Mouse (Mus musculus) limb, embryonic 13.5 days (tissue): ENCODE measurements around the gene Arsb. TPM values are rescaled to one million over a fixed set of nuclear protein-coding genes. Genes with fewer than 3 reads are reported as not detected.
"Not testable (repeated sequence)": the region's sequence is repeated elsewhere in the genome, so short reads cannot be mapped to it uniquely, and the experiment has no call there.

Source experiments
- ATAC-seq: fragments of 200-750 bp; cut with Nextera tagmentation; 2 replicates; pipeline ENCODE4 v1.8.0; 2017; ENCODE audit warnings: low read depth, moderate number of reproducible peaks, moderate TSS enrichment; ENCODE audit not compliant: low FRiP score
- H3K27ac ChIP-seq: fragments of 300-500 bp; sonication (generic); 2 replicates; pipeline ENCODE4 v1.5.1; 2015; ENCODE audit warnings: inconsistent platforms, mild to moderate bottlenecking, moderate library complexity
- H3K27me3 ChIP-seq: fragments of 300-500 bp; sonication (generic); 2 replicates; pipeline ENCODE4 v1.6.1; 2015; ENCODE audit warnings: mild to moderate bottlenecking, inconsistent platforms
- H3K36me3 ChIP-seq: fragments of 300-500 bp; sonication (generic); 2 replicates; pipeline ENCODE4 v1.6.1; 2015; ENCODE audit warnings: inconsistent platforms, mild to moderate bottlenecking, moderate library complexity
- H3K4me1 ChIP-seq: fragments of 300-500 bp; sonication (generic); 2 replicates; pipeline ENCODE4 v1.6.1; 2015; ENCODE audit warnings: inconsistent platforms
- H3K4me2 ChIP-seq: fragments of 300-500 bp; sonication (generic); replicated peaks from 2 replicates; pipeline ENCODE4 v1.6.1; 2015; ENCODE audit warnings: inconsistent platforms, mild to moderate bottlenecking, moderate library complexity
- H3K4me3 ChIP-seq: fragments of 300-500 bp; sonication (generic); 2 replicates; pipeline ENCODE4 v1.5.1; 2015; ENCODE audit warnings: moderate library complexity, mild to moderate bottlenecking, inconsistent platforms
- H3K9ac ChIP-seq: fragments of 300-500 bp; sonication (generic); 2 replicates; pipeline ENCODE4 v1.6.1; 2015; ENCODE audit warnings: mild to moderate bottlenecking, inconsistent platforms
- H3K9me3 ChIP-seq: fragments of 300-500 bp; sonication (generic); 2 replicates; pipeline ENCODE4 v1.6.1; 2016; ENCODE audit warnings: inconsistent platforms
- WGBS: fragments of 180-500 bp; shearing (Covaris S2); methylation state at CpG from one replicate; pipeline ENCODE4 v1.1.7; 2015; 5-methylcytosine and 5-hydroxymethylcytosine counted together
- polyA plus RNA-seq: library from polyadenylated mRNA; unstranded; fragments of >200 nt; fragmentation: Nextera tagmentation; extraction: Ambion mirVana; gene quantifications from 2 replicates; pipeline ENCODE4 v1.2.1, GENCODE M21; 2015

Arsb gene
- polyA plus RNA-seq, 1 experiment from 2014 or later: 13.7 TPM

- H3K4me2 ChIP-seq: no peak overlapping the region
Measured at GRCm38 (mm10) chr13:93797011-93797600, 25.7 kb downstream of the Arsb start.

GRCm38 (mm10) chr13:93810311-93810710, 38.9 kb downstream of the Arsb start:
- WGBS: 87% methylated on average over 2 of the region's 2 CpGs

More at GRCm38 (mm10) chr13:93797011-93797600, 25.7 kb downstream of the Arsb start:
- H3K27ac ChIP-seq: no peak overlapping the region
- peaks cover 4% of the 10 kb centered on the region for H3K36me3 ChIP-seq
- no peak for ATAC-seq
- peaks cover 3% of the 10 kb centered on the region; the same call in 1 of the 2 replicates for H3K9me3 ChIP-seq
- no peak overlapping the region for H3K9ac ChIP-seq
- no peaks in the 10 kb centered on the region for H3K4me1 ChIP-seq
- H3K4me3 ChIP-seq: no peak overlapping the region
- H3K27me3 ChIP-seq: no peaks in the 10 kb centered on the region
- WGBS: 79% methylated on average over 5 of the region's 5 CpGs

DNA sequence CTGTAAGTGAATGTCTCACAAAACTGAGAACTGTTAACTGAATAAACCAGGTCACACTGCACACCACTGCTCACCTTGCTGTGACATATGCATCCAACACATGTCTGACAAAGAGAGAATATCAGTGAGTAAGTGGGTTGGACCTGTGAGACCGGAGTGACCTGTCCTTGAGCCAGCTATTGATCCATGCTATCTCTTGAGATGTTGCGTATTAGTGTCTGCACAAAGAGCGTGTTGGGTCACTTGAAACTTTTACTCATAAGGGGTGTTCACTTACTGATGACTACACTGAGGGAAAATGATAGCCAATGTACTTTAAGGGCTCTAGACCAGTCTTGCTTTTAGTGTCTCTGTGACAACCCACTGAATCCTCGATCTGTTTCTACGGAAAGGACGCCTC, 42.7 kb downstream of the Arsb start:
- ATAC-seq: no peak
- Histone ChIP-seq H3K27ac (no peak overlapping the region), H3K9me3 (no peaks in the 10 kb centered on the region), H3K9ac (no peak overlapping the region), H3K4me2 (no peak overlapping the region), H3K36me3 (no peaks in the 10 kb centered on the region), H3K4me1 (no peaks in the 10 kb centered on the region), H3K27me3 (no peaks in the 10 kb centered on the region), H3K4me3 (no peak overlapping the region)
- WGBS: 93% methylated on average over 6 of the region's 6 CpGs

More at GRCm38 (mm10) chr13:93810311-93810710, 38.9 kb downstream of the Arsb start:
- not testable (repeated sequence) for H3K27me3 ChIP-seq, H3K4me1 ChIP-seq, H3K36me3 ChIP-seq, ATAC-seq, H3K9ac ChIP-seq, H3K4me3 ChIP-seq, H3K27ac ChIP-seq, H3K4me2 ChIP-seq, H3K9me3 ChIP-seq

- 89% methylated on average over 12 of the region's 12 CpGs for WGBS
- H3K4me2 ChIP-seq: no peak overlapping the region
Measured at GRCm38 (mm10) chr13:93814676-93815075, 43.2 kb downstream of the Arsb start.

DNA sequence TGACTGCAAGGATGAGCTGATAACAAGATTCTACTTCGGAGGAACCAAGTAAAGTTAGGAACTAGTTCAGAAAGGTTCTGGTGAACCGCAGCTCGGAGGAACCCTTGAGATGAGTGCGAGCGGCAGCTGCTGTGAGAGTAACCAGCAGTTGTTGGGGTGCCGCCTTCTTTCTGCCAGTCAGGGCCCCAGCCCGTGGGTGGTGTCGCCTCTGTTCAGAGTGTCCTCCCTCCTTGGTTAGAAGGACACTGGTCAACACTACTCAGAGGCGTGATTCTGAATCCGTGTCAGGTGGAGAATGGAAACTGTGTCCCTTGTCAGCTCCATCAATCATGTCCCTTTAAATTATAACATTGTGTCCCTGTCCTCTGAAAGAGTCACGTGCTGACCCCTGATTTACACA, 43.7 kb downstream of the Arsb start:
- Histone ChIP-seq H3K9me3 (peaks cover 4% of the 10 kb centered on the region; the same call in 1 of the 2 replicates), H3K27ac (no peak overlapping the region), H3K27me3 (no peaks in the 10 kb centered on the region), H3K4me3 (no peak overlapping the region), H3K4me1 (no peaks in the 10 kb centered on the region), H3K4me2 (no peak overlapping the region), H3K36me3 (no peaks in the 10 kb centered on the region; the same call in 1 of the 2 replicates), H3K9ac (no peak overlapping the region)
- 88% methylated on average over 11 of the region's 11 CpGs for WGBS
- ATAC-seq: no peak

More at GRCm38 (mm10) chr13:93814676-93815075, 43.2 kb downstream of the Arsb start:
- Histone ChIP-seq H3K36me3 (no peaks in the 10 kb centered on the region; the same call in 1 of the 2 replicates), H3K27ac (no peak overlapping the region), H3K27me3 (no peaks in the 10 kb centered on the region), H3K9me3 (peaks cover 4% of the 10 kb centered on the region; the same call in 1 of the 2 replicates), H3K4me1 (no peaks in the 10 kb centered on the region), H3K9ac (no peak overlapping the region), H3K4me3 (no peak overlapping the region)
- ATAC-seq: no peak

- WGBS: 92% methylated on average over 2 of the region's 2 CpGs
Measured at GRCm38 (mm10) chr13:93816127-93816526, 44.7 kb downstream of the Arsb start.

DNA sequence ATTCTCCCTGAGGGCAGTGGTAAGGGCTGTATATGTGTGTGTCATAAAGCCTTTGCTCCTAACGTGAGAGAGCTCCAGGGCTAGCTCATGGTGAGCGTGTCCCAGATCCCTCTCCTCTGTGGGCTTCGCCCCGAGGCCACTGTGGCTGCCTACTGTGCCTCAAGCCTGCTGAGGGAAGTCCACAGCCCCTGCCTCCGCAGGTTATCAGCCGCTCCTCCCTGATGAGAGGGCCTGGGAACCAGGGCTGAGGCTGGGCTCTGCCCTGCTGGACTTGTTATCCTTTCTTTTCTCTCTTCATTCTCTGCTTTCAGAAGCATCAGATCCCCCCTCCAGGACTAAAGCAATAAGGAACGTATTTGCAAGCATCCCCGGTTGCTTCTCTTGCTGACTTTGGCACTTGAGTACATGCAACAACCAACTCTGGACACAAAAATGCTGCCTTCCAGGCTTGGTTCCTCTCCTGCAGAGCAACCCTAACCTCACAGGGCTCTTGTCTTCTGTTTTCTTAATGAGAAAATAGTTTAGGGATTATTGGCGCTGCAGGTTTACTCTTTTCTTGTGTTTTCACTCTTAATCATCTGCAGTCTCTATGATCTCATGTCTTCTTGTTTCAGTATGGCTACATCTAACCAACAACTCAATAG, 45.4 kb downstream of the Arsb start:
- H3K36me3 ChIP-seq: no peaks in the 10 kb centered on the region; the same call in 1 of the 2 replicates
- no peak for ATAC-seq
- H3K9ac ChIP-seq: 0 out of 2 replicates have a peak overlapping the region, but pooled peaks have one; percentile 9
- H3K27me3 ChIP-seq: no peaks in the 10 kb centered on the region
- 57% methylated on average over 9 of the region's 9 CpGs for WGBS
- H3K9me3 ChIP-seq: peaks cover 4% of the 10 kb centered on the region; the same call in 1 of the 2 replicates
- H3K4me3 ChIP-seq: no peak overlapping the region
- peaks cover 1% of the 10 kb centered on the region; the same call in 1 of the 2 replicates for H3K4me1 ChIP-seq
- H3K27ac ChIP-seq: no peak overlapping the region
- no peak overlapping the region for H3K4me2 ChIP-seq

More at GRCm38 (mm10) chr13:93816127-93816526, 44.7 kb downstream of the Arsb start:
- no peak overlapping the region for H3K27ac ChIP-seq
- no peak overlapping the region for H3K4me2 ChIP-seq
- H3K9me3 ChIP-seq: peaks cover 4% of the 10 kb centered on the region; the same call in 1 of the 2 replicates
- no peaks in the 10 kb centered on the region for H3K4me1 ChIP-seq
- no peaks in the 10 kb centered on the region; the same call in 1 of the 2 replicates for H3K36me3 ChIP-seq
- H3K4me3 ChIP-seq: no peak overlapping the region
- no peak for ATAC-seq
- no peaks in the 10 kb centered on the region for H3K27me3 ChIP-seq
- H3K9ac ChIP-seq: no peak overlapping the region

DNA sequence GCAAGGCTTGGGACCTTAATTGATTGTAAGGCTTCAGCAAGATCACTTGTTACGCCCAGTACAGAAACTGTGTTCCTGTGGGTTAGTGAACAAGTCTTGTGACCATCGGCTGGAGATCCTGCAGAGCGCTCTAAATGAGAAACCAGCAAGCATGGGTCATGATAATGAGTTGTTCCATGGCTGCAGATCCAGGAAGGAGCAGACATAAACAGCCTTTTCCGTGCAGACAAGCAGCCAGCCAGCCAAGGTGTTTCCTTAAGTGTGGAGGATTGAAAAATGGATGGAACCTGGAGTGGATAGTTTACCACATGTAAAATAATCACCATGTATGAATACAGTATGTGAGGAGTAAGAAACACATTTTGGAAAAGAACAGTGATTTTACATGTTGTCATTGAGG, 48.7 kb downstream of the Arsb start:
- no peak for ATAC-seq
- 74% methylated on average over 4 of the region's 4 CpGs for WGBS
- H3K27me3 ChIP-seq: no peaks in the 10 kb centered on the region
- no peak overlapping the region for H3K9ac ChIP-seq
- no peak overlapping the region for H3K27ac ChIP-seq
- peaks cover 4% of the 10 kb centered on the region; the same call in 1 of the 2 replicates for H3K9me3 ChIP-seq
- no peaks in the 10 kb centered on the region; the same call in 1 of the 2 replicates for H3K36me3 ChIP-seq
- H3K4me1 ChIP-seq: peaks cover 8% of the 10 kb centered on the region; the same call in 1 of the 2 replicates
- H3K4me3 ChIP-seq: no peak overlapping the region
- H3K4me2 ChIP-seq: no peak overlapping the region

GRCm38 (mm10) chr13:93822001-93822400, 50.6 kb downstream of the Arsb start:
- Histone ChIP-seq H3K4me2 (no peak overlapping the region), H3K27ac (no peak overlapping the region), H3K9me3 (peaks cover 4% of the 10 kb centered on the region; the same call in 1 of the 2 replicates), H3K27me3 (no peaks in the 10 kb centered on the region), H3K4me1 (peaks cover 8% of the 10 kb centered on the region; the same call in 1 of the 2 replicates), H3K4me3 (no peak overlapping the region), H3K36me3 (no peaks in the 10 kb centered on the region; the same call in 1 of the 2 replicates), H3K9ac (no peak overlapping the region)
- no peak for ATAC-seq
- 65% methylated on average over 6 of the region's 6 CpGs for whole genome bisulfite sequencing

DNA sequence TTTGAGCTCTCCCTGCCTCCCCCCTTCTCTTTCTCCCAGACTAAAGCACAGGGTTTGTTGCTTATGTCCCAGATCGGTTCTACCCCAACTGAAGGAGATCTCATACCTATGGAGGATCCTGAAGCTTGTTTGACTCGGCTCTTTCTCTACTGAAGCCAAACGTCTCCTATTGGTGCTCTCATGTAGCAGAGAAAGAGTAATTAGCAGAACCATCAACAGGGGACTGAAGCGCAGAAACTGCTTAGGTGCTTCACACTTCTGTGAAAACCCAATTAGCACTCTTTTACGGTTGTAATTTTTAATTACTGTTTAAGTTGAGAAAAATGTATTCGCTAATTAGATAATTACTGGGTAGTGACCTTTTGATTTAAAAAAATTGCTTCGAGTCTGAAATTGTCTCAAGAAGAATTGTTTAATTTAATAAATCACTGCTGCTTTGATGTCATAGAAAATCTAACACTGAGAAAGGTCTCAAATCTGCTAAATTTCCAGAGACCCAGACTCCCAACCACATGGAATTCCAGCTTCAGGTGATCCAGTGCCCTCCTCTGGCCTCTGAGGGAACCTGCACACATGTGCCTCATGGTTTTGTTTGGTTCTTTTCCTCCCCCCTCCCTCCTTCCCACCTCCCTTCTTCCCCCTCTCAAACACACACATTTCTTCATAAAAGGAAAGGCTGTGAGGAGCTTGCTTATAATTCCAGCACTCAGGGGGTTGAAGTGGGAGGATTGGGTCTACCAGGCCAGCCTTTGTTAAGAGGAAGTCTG, 54.5 kb downstream of the Arsb start:
- Histone ChIP-seq H3K9me3 (no peaks in the 10 kb centered on the region), H3K27me3 (no peaks in the 10 kb centered on the region), H3K4me2 (no peak overlapping the region), H3K36me3 (no peaks in the 10 kb centered on the region), H3K27ac (no peak overlapping the region), H3K9ac (no peak overlapping the region), H3K4me3 (no peak overlapping the region), H3K4me1 (peaks cover 8% of the 10 kb centered on the region; the same call in 1 of the 2 replicates)
- 68% methylated on average over 7 of the region's 7 CpGs for WGBS
- ATAC-seq: no peak

GRCm38 (mm10) chr13:93827745-93828144, 56.3 kb downstream of the Arsb start:
- WGBS: 81% methylated on average over 2 of the region's 2 CpGs
- H3K9ac ChIP-seq: no peak overlapping the region
- no peaks in the 10 kb centered on the region for H3K4me1 ChIP-seq
- H3K9me3 ChIP-seq: no peaks in the 10 kb centered on the region
- no peak for ATAC-seq
- H3K27me3 ChIP-seq: no peaks in the 10 kb centered on the region
- H3K27ac ChIP-seq: no peak overlapping the region
- no peak overlapping the region for H3K4me3 ChIP-seq
- no peak overlapping the region for H3K4me2 ChIP-seq
- no peaks in the 10 kb centered on the region for H3K36me3 ChIP-seq
